Mouse (Mus musculus) heart, embryonic 12.5 days (tissue): Measurements from ENCODE around the gene Olfr834. TPM values are rescaled to one million over a fixed set of nuclear protein-coding genes. Genes with fewer than 3 reads are reported as not detected.

Source experiments
- ATAC-seq: fragments of 200-750 bp; cut with Nextera tagmentation; 2 replicates; pipeline ENCODE4 v1.8.0; 2017; ENCODE audit warnings: moderate TSS enrichment, moderate library complexity; ENCODE audit not compliant: insufficient number of reproducible peaks, low FRiP score
- H3K27ac ChIP-seq: fragments of 300-500 bp; sonication (generic); 2 replicates; pipeline ENCODE4 v1.5.1; 2016; ENCODE audit warnings: mild to moderate bottlenecking, moderate library complexity; ENCODE audit not compliant: poor library complexity, severe bottlenecking
- H3K27me3 ChIP-seq: fragments of 300-500 bp; sonication (generic); replicated peaks from 2 replicates; pipeline ENCODE4 v1.6.1; 2016; ENCODE audit warnings: mild to moderate bottlenecking, moderate library complexity
- H3K36me3 ChIP-seq: fragments of 300-500 bp; sonication (generic); 2 replicates; pipeline ENCODE4 v1.6.1; 2016; ENCODE audit warnings: mild to moderate bottlenecking, moderate library complexity
- H3K4me1 ChIP-seq: fragments of 300-500 bp; sonication (generic); replicated peaks from 2 replicates; pipeline ENCODE4 v1.6.1; 2016; ENCODE audit warnings: mild to moderate bottlenecking
- H3K4me2 ChIP-seq: fragments of 300-500 bp; sonication (generic); 2 replicates; pipeline ENCODE4 v1.6.1; 2016; ENCODE audit warnings: mild to moderate bottlenecking, moderate library complexity
- H3K4me3 ChIP-seq: fragments of 300-500 bp; sonication (generic); 2 replicates; pipeline ENCODE4 v1.5.1; 2016; ENCODE audit warnings: mild to moderate bottlenecking
- H3K9ac ChIP-seq: fragments of 300-500 bp; sonication (generic); 2 replicates; pipeline ENCODE4 v1.6.1; 2016; ENCODE audit warnings: mild to moderate bottlenecking, moderate library complexity
- H3K9me3 ChIP-seq: fragments of 300-500 bp; sonication (generic); replicated peaks from 2 replicates; pipeline ENCODE4 v1.6.1; 2016; ENCODE audit warnings: mild to moderate bottlenecking, moderate library complexity
- WGBS: fragments of 180-500 bp; shearing (Covaris S2); methylation state at CpG from one replicate; pipeline ENCODE4 v1.1.7; 2016; 5-methylcytosine and 5-hydroxymethylcytosine counted together
- polyA plus RNA-seq: library from polyadenylated mRNA; unstranded; fragments of >200 nt; fragmentation: Nextera tagmentation; extraction: Ambion mirVana; gene quantifications from 2 replicates; pipeline ENCODE4 v1.2.1, GENCODE M21; 2016

The Olfr834 gene
- not detected in 2 replicates for polyA plus RNA-seq

DNA sequence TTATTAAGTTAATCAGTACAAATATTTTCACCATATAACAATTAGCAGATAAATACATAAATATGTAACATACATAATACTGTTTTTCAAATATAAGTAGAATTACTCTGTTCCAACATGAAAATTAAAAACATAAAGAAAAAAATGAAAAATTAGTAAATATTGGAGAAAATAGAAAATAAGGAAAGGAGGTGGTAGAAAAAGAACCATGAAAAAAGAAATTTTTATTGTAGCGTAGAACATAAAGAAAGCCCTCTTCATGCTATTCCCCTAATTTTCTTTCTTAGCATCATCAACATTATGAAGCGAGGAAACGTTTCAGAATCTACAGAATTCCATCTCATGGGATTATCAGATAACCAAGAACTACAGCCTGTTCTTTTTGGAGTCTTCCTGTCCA lies at the start of gene Olfr834:
Gene Olfr834 (plus strand): TSS at position 301 of the 400 bp plus-strand sequence.
- H3K27ac ChIP-seq: no peak within 1 kb of the TSS
- no peak for ATAC-seq
- 73% methylated on average over 3 of the region's 3 CpGs for WGBS
- no peaks in the 10 kb centered on the region for H3K27me3 ChIP-seq
- no peak within 1 kb of the TSS for H3K4me3 ChIP-seq
- no peak within 1 kb of the TSS for H3K4me2 ChIP-seq
- H3K36me3 ChIP-seq: no peaks in the 10 kb centered on the region
- H3K9me3 ChIP-seq: 0 out of 2 replicates have a peak, but pooled peaks cover 2% of the 10 kb centered on the region
- H3K4me1 ChIP-seq: no peaks in the 10 kb centered on the region
- no peak within 1 kb of the TSS for H3K9ac ChIP-seq

DNA sequence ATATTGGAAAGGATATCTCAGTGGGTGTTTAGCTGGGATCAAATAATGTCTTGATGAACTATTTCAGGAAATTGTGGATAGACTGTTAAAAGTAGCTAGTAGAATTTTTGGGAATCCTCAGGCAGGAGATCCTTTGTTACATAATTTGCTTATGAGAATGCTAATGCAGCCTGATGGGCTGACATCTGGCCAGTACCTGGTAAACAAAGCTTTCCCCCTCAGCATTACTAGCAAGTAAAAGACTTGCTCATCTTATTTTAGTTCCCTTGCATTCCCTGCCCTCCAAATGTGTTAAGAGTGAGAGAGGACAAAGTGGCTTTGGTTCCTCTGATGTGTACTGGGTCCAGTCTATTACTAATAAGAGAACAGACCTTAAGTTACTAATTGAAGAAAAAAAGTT lies 25.8 kb upstream of the Olfr834 start:
- ATAC-seq: no peak
- Histone ChIP-seq H3K4me2 (no peak overlapping the region), H3K27me3 (no peaks in the 10 kb centered on the region), H3K9ac (no peak overlapping the region), H3K27ac (no peak overlapping the region), H3K36me3 (no peaks in the 10 kb centered on the region), H3K4me3 (no peak overlapping the region), H3K4me1 (no peaks in the 10 kb centered on the region), H3K9me3 (no peaks in the 10 kb centered on the region; the same call in 1 of the 2 replicates)

DNA sequence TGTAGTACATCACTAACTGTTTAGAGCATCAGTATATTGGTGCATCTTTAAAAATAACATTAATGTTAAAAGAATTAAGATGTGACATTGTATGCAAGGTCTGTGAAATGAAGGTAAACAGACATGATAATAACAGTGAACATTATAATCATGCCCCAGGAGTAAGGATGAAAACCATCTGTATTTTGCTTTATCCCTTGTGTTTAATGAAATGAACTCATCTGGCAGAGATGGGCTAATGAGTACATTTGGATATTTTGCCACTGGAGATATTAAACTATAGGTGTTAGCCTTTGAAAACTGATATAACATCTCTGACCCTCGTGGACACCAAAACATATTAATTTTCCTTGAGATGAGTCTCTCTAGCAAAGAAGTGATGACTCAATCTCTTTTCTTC lies 44.6 kb downstream of the Olfr834 start, which contains the start of gene Olfr835:
Gene Olfr835 (plus strand): TSS at position 301 of the 400 bp plus-strand sequence.
- H3K4me3 ChIP-seq: no peak within 1 kb of the TSS
- WGBS: 44% methylated on average over 1 of the region's 1 CpGs

More for the DNA sequence above, 44.6 kb downstream of the Olfr834 start, which contains the start of gene Olfr835:
- Histone ChIP-seq H3K27me3 (no peaks in the 10 kb centered on the region), H3K9me3 (no peaks in the 10 kb centered on the region; the same call in 1 of the 2 replicates), H3K4me2 (no peak within 1 kb of the TSS), H3K27ac (no peak within 1 kb of the TSS), H3K4me1 (no peaks in the 10 kb centered on the region), H3K36me3 (no peaks in the 10 kb centered on the region), H3K9ac (no peak within 1 kb of the TSS)
- no peak for ATAC-seq

Other genes starting within 250 kb of the Olfr834 start
- gene Olfr24, start 224.0 kb upstream of the Olfr834 start, polyA plus RNA-seq: not detected in 2 replicates
- gene Olfr828, start 168.5 kb upstream of the Olfr834 start, polyA plus RNA-seq: not detected in 2 replicates
- gene Olfr829, start 133.1 kb upstream of the Olfr834 start, polyA plus RNA-seq: not detected in 2 replicates
- not detected in 2 replicates for gene Olfr830, start 113.3 kb upstream of the Olfr834 start, polyA plus RNA-seq
- not detected in 2 replicates for gene Olfr832, start 50.9 kb upstream of the Olfr834 start, polyA plus RNA-seq
- gene Olfr835, start 44.7 kb downstream of the Olfr834 start, polyA plus RNA-seq: not detected in 2 replicates
- gene Olfr836, start 132.4 kb downstream of the Olfr834 start, polyA plus RNA-seq: 0.03 TPM in 1 of 2 replicates, not detected in the other
- gene Olfr837, start 148.3 kb downstream of the Olfr834 start, polyA plus RNA-seq: not detected in 2 replicates
- gene Olfr839-ps1, start 189.3 kb downstream of the Olfr834 start, polyA plus RNA-seq: not detected in 2 replicates